8 mouse cellular contexts compared by ENCODE assay signal in genomic region chr9:90114567-90115307, GRCm38 (mm10). TPM values are rescaled to one million over a fixed set of nuclear protein-coding genes. Genes with fewer than 3 reads are reported as not detected.
DNase-seq lines count a peak whose midpoint lies in the region; ATAC-seq and TF ChIP-seq lines count a peak whose summit lies in the region.

Gene Morf4l1 (minus strand): TSS chr9:90114774.

- DNase-seq in B cell, adult 2 months, result peak; percentile 94
- DNase-seq in brain, adult 2 months (ENCODE audit: low read depth, low spot score), result peak; percentile 99
- DNase-seq in heart, embryonic 10.5 days (ENCODE audit: low spot score), result peak; percentile 99
- DNase-seq in liver, adult 2 months (ENCODE audit: extremely low read depth, low read depth, low spot score), result peak; percentile 84
- DNase-seq in splenic B cell, adult 2 months (ENCODE audit: low read depth, low spot score), result peak; percentile 97

- peak within 1 kb of the TSS; percentile 97 for H3K4me3 ChIP-seq in heart, embryonic 10.5 days
- peak within 1 kb of the TSS; percentile 79 for H3K4me3 ChIP-seq in kidney, embryonic 16.5 days (ENCODE audit: low read length)
- H3K4me3 ChIP-seq in liver, adult 2 months (ENCODE audit: insufficient read depth, low read depth, low read length), result peak within 1 kb of the TSS; percentile 86
- H3K4me3 ChIP-seq in myocyte, result peak within 1 kb of the TSS; percentile 66

- peak within 1 kb of the TSS; percentile 100 for H3K27ac ChIP-seq in heart, embryonic 10.5 days
- peak within 1 kb of the TSS; percentile 99 for H3K27ac ChIP-seq in kidney, embryonic 16.5 days (ENCODE audit: low read length)
- peak within 1 kb of the TSS; percentile 86 for H3K27ac ChIP-seq in liver, adult 2 months (replicated peaks; ENCODE audit: insufficient read depth, low read depth, low read length)

- peak within 1 kb of the TSS; percentile 88 for H3ac ChIP-seq in myocyte (ENCODE audit: control insufficient read depth, insufficient read length)

- no peaks in the 10 kb centered on the region for H3K9me3 ChIP-seq in heart, embryonic 10.5 days
- no peaks in the 10 kb centered on the region for H3K9me3 ChIP-seq in kidney, embryonic 16.5 days (ENCODE audit: low read length)

- WGBS in heart, embryonic 10.5 days, result 2% methylated on average over 40 of the region's 40 CpGs
- WGBS in kidney, embryonic 16.5 days, result 2% methylated on average over 34 of the region's 40 CpGs
- under 1% methylated on average over 40 of the region's 40 CpGs for WGBS in liver, adult 2 months

- 0 out of 2 replicates have a peak, but pooled peaks have one; percentile 43 for TF ChIP-seq POLR2A in liver, adult 2 months (IDR thresholded peaks at IDR 0.05; ENCODE audit: extremely low read depth, insufficient read depth, low read length)
- TF ChIP-seq POLR2A in myocyte (IDR thresholded peaks at IDR 0.05; ENCODE audit: insufficient read length, low read depth), result peak; percentile 57

- peak within 1 kb of the TSS; percentile 95 for H3K9ac ChIP-seq in kidney, embryonic 16.5 days (replicated peaks; ENCODE audit: low read length)
- H3K9ac ChIP-seq in liver, adult 2 months (ENCODE audit: low read depth, low read length), result peak within 1 kb of the TSS; percentile 86

- H3K36me3 ChIP-seq in heart, embryonic 10.5 days, result no peaks in the 10 kb centered on the region
- H3K36me3 ChIP-seq in kidney, embryonic 16.5 days (ENCODE audit: insufficient read depth, low read length), result no peaks in the 10 kb centered on the region
- H3K36me3 ChIP-seq in liver, adult 2 months (ENCODE audit: control insufficient read depth, insufficient read depth, low read length), result no peaks in the 10 kb centered on the region
- H3K36me3 ChIP-seq in myocyte (ENCODE audit: control insufficient read depth, insufficient read depth), result no peaks in the 10 kb centered on the region
- H3K36me3 ChIP-seq in splenic B cell, adult 2 months (ENCODE audit: control insufficient read depth, insufficient read depth, low read length, poor library complexity, severe bottlenecking), result no peaks in the 10 kb centered on the region

- H3K27me3 ChIP-seq in heart, embryonic 10.5 days (ENCODE audit: insufficient read depth, poor library complexity, severe bottlenecking), result no peaks in the 10 kb centered on the region
- H3K27me3 ChIP-seq in kidney, embryonic 16.5 days (ENCODE audit: insufficient read depth, low read length), result no peaks in the 10 kb centered on the region
- no peaks in the 10 kb centered on the region for H3K27me3 ChIP-seq in liver, adult 2 months (ENCODE audit: control insufficient read depth, insufficient read depth, low read length)
- H3K27me3 ChIP-seq in myocyte (ENCODE audit: control insufficient read depth, insufficient read depth, insufficient read length), result no peaks in the 10 kb centered on the region
- no peaks in the 10 kb centered on the region for H3K27me3 ChIP-seq in splenic B cell, adult 2 months (ENCODE audit: control insufficient read depth, insufficient read depth, low read length, poor library complexity, severe bottlenecking)

- peaks cover 12% of the 10 kb centered on the region; the same call in 1 of the 2 replicates for H3K4me1 ChIP-seq in heart, embryonic 10.5 days
- H3K4me1 ChIP-seq in kidney, embryonic 16.5 days (ENCODE audit: insufficient read depth, low read length), result peaks cover 24% of the 10 kb centered on the region
- peaks cover 11% of the 10 kb centered on the region for H3K4me1 ChIP-seq in liver, adult 2 months (ENCODE audit: control insufficient read depth, insufficient read depth, low read length)

- no peak for TF ChIP-seq CTCF in liver, adult 2 months (IDR thresholded peaks at IDR 0.05; ENCODE audit: low read depth, low read length)

- peak; percentile 90 for ATAC-seq in erythroblast, adult 5-6 weeks (replicated peaks; ENCODE audit: low FRiP score, poor library complexity, severe bottlenecking)
- ATAC-seq in kidney, embryonic 16.5 days (ENCODE audit: low FRiP score, low TSS enrichment), result peak; percentile 99

- H3K4me2 ChIP-seq in kidney, embryonic 16.5 days (replicated peaks; ENCODE audit: low read depth, low read length), result peak within 1 kb of the TSS; percentile 95
- H3K4me2 ChIP-seq in myocyte (ENCODE audit: low read depth), result peak within 1 kb of the TSS; percentile 79

- peaks cover 10% of the 10 kb centered on the region; the same call in 1 of the 2 replicates for H3K79me2 ChIP-seq in liver, adult 2 months (ENCODE audit: control insufficient read depth, insufficient read depth, low read length)
- H3K79me2 ChIP-seq in myocyte (ENCODE audit: control insufficient read depth, insufficient read depth), result peaks cover 44% of the 10 kb centered on the region

TF ChIP-seq in myocyte, 11 proteins besides CTCF, POLR2A, EP300 and RAD21:
- peak in 1 of 3 experiments; percentile 0 for TF ChIP-seq MYOD1 (IDR thresholded peaks at IDR 0.05; ENCODE audit: control insufficient read depth in 1 of 3, insufficient read length in 2 of 3, low read depth in 2 of 3)
- TF ChIP-seq SRF (IDR thresholded peaks at IDR 0.05; ENCODE audit: control insufficient read depth, insufficient read length, low read depth), result peak; percentile 84
- TF ChIP-seq MYOG (IDR thresholded peaks at IDR 0.05; ENCODE audit: control insufficient read depth in 1 of 3, insufficient read depth in 1 of 3, insufficient read length in 2 of 3, low read depth in 2 of 3), result no peak

RNA-seq across cellular contexts. Expression of gene Morf4l1, which starts in this region (rescaled TPM):
- 117 and 134 TPM in 2 replicates for total RNA-seq in erythroblast, adult 5-6 weeks (2015; ENCODE audit: low replicate concordance)
- 130 and 153 TPM in 2 replicates for total RNA-seq in erythroblast, adult 5-6 weeks (2017; ENCODE audit: low replicate concordance)
- 430 and 475 TPM in 2 replicates for polyA plus RNA-seq in heart, embryonic 10.5 days (2016; fragmentation: Nextera tagmentation; extraction: Ambion mirVana)
- polyA plus RNA-seq in kidney, embryonic 16.5 days (2015; fragmentation: Nextera tagmentation; extraction: Ambion mirVana), result 444 and 471 TPM in 2 replicates
- 144 and 161 TPM in 2 replicates for total RNA-seq in liver, adult 2 months (2014; rRNA removed)
- 56.1 and 67.4 TPM in 2 replicates for polyA plus RNA-seq in liver, adult 2 months (2012; rRNA removed)
- 204 TPM for polyA plus RNA-seq in myocyte (2012; fragmentation: generic; extraction: Trizol)

Comparison
In these comparisons a context has a peak if more than half of its experiments do, and no peak if none do; other contexts are left out.
1. Peak in every context shown above with its lines: DNase-seq, ATAC-seq, H3K4me3 ChIP-seq and H3K27ac ChIP-seq.